Mouse (Mus musculus) liver, embryonic 14.5 days (tissue): ENCODE results near the gene Lrrc66. TPM values are rescaled to one million over a fixed set of nuclear protein-coding genes. Genes with fewer than 3 reads are reported as not detected.

Source experiments
- ATAC-seq: fragments of 200-750 bp; cut with Nextera tagmentation; 2 replicates; pipeline ENCODE4 v1.8.0; 2017; ENCODE audit warnings: moderate number of reproducible peaks, mild to moderate bottlenecking, moderate library complexity; ENCODE audit not compliant: insufficient read depth
- DNase-seq, 3 experiments: peaks; one replicate each; pipeline ENCODE4 v3.0.0-alpha.2; 2012 to 2013; ENCODE audit warnings: low read depth in 3 of 3, low spot score in 3 of 3
- H3K27ac ChIP-seq: fragments of 300-500 bp; sonication (generic); 2 replicates; pipeline ENCODE4 v1.5.1; 2014; ENCODE audit warnings: moderate library complexity, mild to moderate bottlenecking, control low read depth, inconsistent platforms
- H3K27me3 ChIP-seq: fragments of 300-500 bp; sonication (generic); 2 replicates; pipeline ENCODE4 v1.6.1; 2014; ENCODE audit warnings: mild to moderate bottlenecking, low read length, moderate library complexity; ENCODE audit not compliant: control insufficient read depth, insufficient read depth
- H3K36me3 ChIP-seq: fragments of 300-500 bp; sonication (generic); replicated peaks from 2 replicates; pipeline ENCODE4 v1.6.1; 2014; ENCODE audit warnings: low read depth; ENCODE audit not compliant: control insufficient read depth, insufficient read depth
- H3K4me1 ChIP-seq, 2 experiments: fragments of 200-500 bp in 1 of 2; fragments of 300-500 bp in 1 of 2; sonication (generic) in 1 of 2; replicated peaks; 2 replicates each; pipeline ENCODE4 v1.6.1; 2012 to 2014; ENCODE audit warnings: antibody characterized with exemption in 1 of 2, inconsistent platforms in 1 of 2, low read length in 1 of 2; ENCODE audit not compliant: control insufficient read depth in 2 of 2, insufficient read depth in 2 of 2
- H3K4me2 ChIP-seq: fragments of 300-500 bp; sonication (generic); 2 replicates; pipeline ENCODE4 v1.6.1; 2014; ENCODE audit warnings: low read depth, mild to moderate bottlenecking, control low read depth, moderate library complexity
- H3K4me3 ChIP-seq, 2 experiments: fragments of 200-500 bp in 1 of 2; fragments of 300-500 bp in 1 of 2; sonication (generic) in 1 of 2; 2 replicates each; pipeline ENCODE4 v1.5.1; 2012 to 2014; ENCODE audit warnings: low read depth in 2 of 2, low read length in 2 of 2, mild to moderate bottlenecking in 2 of 2, control low read depth in 1 of 2, inconsistent platforms in 1 of 2, moderate library complexity in 1 of 2; ENCODE audit not compliant: insufficient read depth in 1 of 2
- H3K9ac ChIP-seq: fragments of 300-500 bp; sonication (generic); replicated peaks from 2 replicates; pipeline ENCODE4 v1.6.1; 2014; ENCODE audit warnings: mild to moderate bottlenecking, control low read depth, moderate library complexity
- H3K9me3 ChIP-seq: fragments of 300-500 bp; sonication (generic); 2 replicates; pipeline ENCODE4 v1.6.1; 2016; ENCODE audit warnings: low read length, mixed read lengths; ENCODE audit not compliant: control insufficient read depth
- CTCF ChIP-seq: IDR thresholded peaks from 2 replicates; pipeline ENCODE4 v1.5.1; 2016; ENCODE audit warnings: antibody characterized with exemption, low read depth, control low read depth
- EP300 ChIP-seq: IDR thresholded peaks from 2 replicates; pipeline ENCODE4 v1.6.1; 2016; ENCODE audit warnings: antibody characterized with exemption, low read depth
- WGBS: fragments of 180-500 bp; shearing (Covaris S2); extraction: QIAGEN DNeasy Blood & Tissue Kit; methylation state at CpG from one replicate; pipeline ENCODE4 v1.1.7; 2014; ENCODE audit not compliant: insufficient replicate concordance; 5-methylcytosine and 5-hydroxymethylcytosine counted together
- polyA plus RNA-seq, 2 experiments: library from polyadenylated mRNA; depleted of rRNA in 1 of 2; stranded (reverse) in 1 of 2; unstranded in 1 of 2; fragments of >200 nt; fragmentation: Nextera tagmentation in 1 of 2; extraction: Ambion mirVana in 1 of 2; gene quantifications; 2 replicates each; pipeline versions ENCODE4 v1.2.1 to v1.2.3; 2012 to 2014

Gene Lrrc66
- polyA plus RNA-seq (2012; rRNA removed), result 0.03 and 0.04 TPM in 2 replicates
- not detected in 2 replicates for polyA plus RNA-seq (2014; fragmentation: Nextera tagmentation; extraction: Ambion mirVana)

DNA sequence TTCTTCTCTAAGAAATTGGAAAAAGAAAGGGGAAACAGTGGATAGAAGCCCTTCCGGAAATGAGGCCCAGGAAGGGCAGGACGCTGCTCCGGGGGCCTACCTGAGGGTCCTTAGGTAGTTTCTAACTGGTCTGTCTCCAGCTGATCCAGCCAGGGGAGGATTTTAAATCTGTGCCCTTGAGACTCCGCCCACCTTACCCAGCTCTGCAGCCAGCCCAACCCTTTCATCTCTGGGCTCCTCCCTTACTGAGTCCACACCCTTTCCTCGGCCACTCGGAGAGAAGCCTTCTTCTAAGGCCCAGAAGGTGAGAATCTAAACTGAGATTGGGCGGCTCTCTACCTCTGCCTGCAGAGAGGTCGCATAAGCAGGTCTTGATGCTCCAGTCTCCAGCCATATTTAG lies at the start of gene Lrrc66:
Lrrc66 (minus strand) TSS at position 236 of the 400 bp plus-strand sequence.
- Histone ChIP-seq H3K9ac (no peak within 1 kb of the TSS), H3K4me2 (no peak within 1 kb of the TSS), H3K36me3 (no peaks in the 10 kb centered on the region), H3K27ac (no peak within 1 kb of the TSS), H3K4me3 (no peak within 1 kb of the TSS), H3K27me3 (no peaks in the 10 kb centered on the region), H3K9me3 (no peaks in the 10 kb centered on the region), H3K4me1 (no peaks in the 10 kb centered on the region; a peak in 1 of 4 replicates)
- ATAC-seq (no peak), DNase-seq (no peak)
- 59% methylated on average over 8 of the region's 8 CpGs for WGBS
- TF ChIP-seq CTCF, result no peak
- no peak for TF ChIP-seq EP300

GRCm38 (mm10) chr5:73676626-73677025 lies 44.3 kb upstream of the Lrrc66 start:
- TF ChIP-seq EP300, result no peak
- TF ChIP-seq CTCF, result no peak
- Histone ChIP-seq H3K9ac (no peak overlapping the region), H3K9me3 (no peaks in the 10 kb centered on the region), H3K27ac (no peak overlapping the region), H3K4me2 (no peak overlapping the region), H3K4me1 (no peaks in the 10 kb centered on the region), H3K4me3 (no peak overlapping the region), H3K36me3 (no peaks in the 10 kb centered on the region), H3K27me3 (no peaks in the 10 kb centered on the region)
- WGBS, result 66% methylated on average over 13 of the region's 13 CpGs
- ATAC-seq (no peak), DNase-seq (no peak)

GRCm38 (mm10) chr5:73675604-73676003 lies 43.3 kb upstream of the Lrrc66 start:
- H3K4me3 ChIP-seq, result no peak overlapping the region
- H3K4me2 ChIP-seq, result no peak overlapping the region
- WGBS, result 63% methylated on average over 3 of the region's 3 CpGs
- no peaks in the 10 kb centered on the region for H3K9me3 ChIP-seq
- no peaks in the 10 kb centered on the region for H3K36me3 ChIP-seq
- H3K27me3 ChIP-seq, result no peaks in the 10 kb centered on the region
- DNase-seq (no peak), ATAC-seq (no peak)
- no peak overlapping the region for H3K27ac ChIP-seq
- no peak overlapping the region for H3K9ac ChIP-seq
- TF ChIP-seq CTCF (no peak), EP300 (no peak)
- H3K4me1 ChIP-seq, result no peaks in the 10 kb centered on the region

GRCm38 (mm10) chr5:73669386-73669785 lies 37.1 kb upstream of the Lrrc66 start:
- 55% methylated on average over 26 of the region's 26 CpGs for WGBS
- ATAC-seq (no peak), DNase-seq (no peak)
- no peaks in the 10 kb centered on the region for H3K36me3 ChIP-seq
- TF ChIP-seq EP300, result no peak
- TF ChIP-seq CTCF, result no peak
- H3K4me3 ChIP-seq, result no peak overlapping the region
- H3K4me1 ChIP-seq, result no peaks in the 10 kb centered on the region
- H3K27ac ChIP-seq, result no peak overlapping the region
- H3K9me3 ChIP-seq, result no peaks in the 10 kb centered on the region
- H3K9ac ChIP-seq, result no peak overlapping the region
- H3K4me2 ChIP-seq, result no peak overlapping the region
- H3K27me3 ChIP-seq, result no peaks in the 10 kb centered on the region

GRCm38 (mm10) chr5:73667877-73668276 lies 35.6 kb upstream of the Lrrc66 start:
- H3K9ac ChIP-seq, result no peak overlapping the region
- no peak for ATAC-seq
- no peaks in the 10 kb centered on the region for H3K36me3 ChIP-seq
- 71% methylated on average over 2 of the region's 2 CpGs for WGBS
- H3K4me1 ChIP-seq, result no peaks in the 10 kb centered on the region
- H3K4me3 ChIP-seq, result no peak overlapping the region
- no peaks in the 10 kb centered on the region for H3K27me3 ChIP-seq
- no peak overlapping the region for H3K4me2 ChIP-seq
- TF ChIP-seq EP300, result no peak
- no peak for TF ChIP-seq CTCF
- DNase-seq, result no peak
- no peak overlapping the region for H3K27ac ChIP-seq
- H3K9me3 ChIP-seq, result no peaks in the 10 kb centered on the region
